Mouse (Mus musculus) lung, adult 18-20 months (tissue): Measurements from ENCODE around the gene Fam57a.
"Not testable (repeated sequence)": the region's sequence is repeated elsewhere in the genome, so short reads cannot be mapped to it uniquely, and the experiment has no call there.

Experiments used
- DNase-seq, 2 experiments: peaks; one replicate each; pipeline ENCODE4 v3.0.0; 2022; ENCODE audit warnings: mixed read lengths in 2 of 2

The Fam57a gene

GRCm38 (mm10) chr11:76183745-76184144 lies 4.3 kb downstream of the Fam57a start:
- DNase-seq: no peak

GRCm38 (mm10) chr11:76186908-76187307 lies 7.4 kb downstream of the Fam57a start:
- DNase-seq: peak in 1 of 2 experiments; percentile 12

- no peak for DNase-seq
Measured at GRCm38 (mm10) chr11:76196275-76196976, 17.0 kb downstream of the Fam57a start.

GRCm38 (mm10) chr11:76196977-76197469 lies 17.6 kb downstream of the Fam57a start:
- no peak for DNase-seq

GRCm38 (mm10) chr11:76201761-76202674 lies 22.5 kb downstream of the Fam57a start:
- peak; percentile 90 to 92 for DNase-seq

GRCm38 (mm10) chr11:76206793-76207192 lies 27.3 kb downstream of the Fam57a start:
- no peak for DNase-seq

GRCm38 (mm10) chr11:76210228-76210985 lies 30.9 kb downstream of the Fam57a start:
- peak; percentile 41 to 50 for DNase-seq

- not testable (repeated sequence) for DNase-seq
Measured at GRCm38 (mm10) chr11:76211595-76211994, 32.1 kb downstream of the Fam57a start.

GRCm38 (mm10) chr11:76213841-76214240 lies 34.4 kb downstream of the Fam57a start:
- DNase-seq: no peak

- DNase-seq: peak in 1 of 2 experiments; percentile 51
Measured at GRCm38 (mm10) chr11:76215011-76215410, 35.5 kb downstream of the Fam57a start.

GRCm38 (mm10) chr11:76216049-76216540 lies 36.6 kb downstream of the Fam57a start:
- no peak for DNase-seq

- DNase-seq: peak; percentile 82 to 90
Measured at GRCm38 (mm10) chr11:76216681-76217389, 37.4 kb downstream of the Fam57a start.

- DNase-seq: peak; percentile 97 to 98
Measured at GRCm38 (mm10) chr11:76217390-76217800, 37.9 kb downstream of the Fam57a start, which contains the start of the genes Dbil5 and Gemin4. Gene Dbil5, plus strand, starts transcription at chr11:76217608. Gene Gemin4, minus strand, starts transcription at chr11:76217664.

- no peak for DNase-seq
Measured at GRCm38 (mm10) chr11:76224631-76225030, 45.2 kb downstream of the Fam57a start.

- DNase-seq: no peak
Measured at GRCm38 (mm10) chr11:76225051-76225450, 45.6 kb downstream of the Fam57a start.

- DNase-seq: no peak
Measured at GRCm38 (mm10) chr11:76236136-76236535, 56.7 kb downstream of the Fam57a start.

GRCm38 (mm10) chr11:76239750-76240149 lies 60.3 kb downstream of the Fam57a start:
- DNase-seq: no peak

- peak; percentile 90 to 93 for DNase-seq
Measured at GRCm38 (mm10) chr11:76242901-76243810, 63.7 kb downstream of the Fam57a start, which contains the start of the genes Mrm3 and Glod4. Gene Mrm3, plus strand, starts transcription at chr11:76243715. Gene Glod4, minus strand, starts transcription at chr11:76243725.

GRCm38 (mm10) chr11:76243811-76244546 lies 64.5 kb downstream of the Fam57a start:
- DNase-seq: no peak

- DNase-seq: no peak
Measured at GRCm38 (mm10) chr11:76246439-76246838, 67.0 kb downstream of the Fam57a start.
